Mouse (Mus musculus) neural tube, postnatal 0 days (tissue): ENCODE results near the gene Tuba1a. TPM values are rescaled to one million over a fixed set of nuclear protein-coding genes. Genes with fewer than 3 reads are reported as not detected.

Source experiments
- polyA plus RNA-seq: library from polyadenylated mRNA; unstranded; fragments of >200 nt; fragmentation: Nextera tagmentation; extraction: Ambion mirVana; gene quantifications from 2 replicates; pipeline ENCODE4 v1.2.1, GENCODE M21; 2015

Gene Tuba1a
- polyA plus RNA-seq = 8,375 and 9,600 TPM in 2 replicates

DNA sequence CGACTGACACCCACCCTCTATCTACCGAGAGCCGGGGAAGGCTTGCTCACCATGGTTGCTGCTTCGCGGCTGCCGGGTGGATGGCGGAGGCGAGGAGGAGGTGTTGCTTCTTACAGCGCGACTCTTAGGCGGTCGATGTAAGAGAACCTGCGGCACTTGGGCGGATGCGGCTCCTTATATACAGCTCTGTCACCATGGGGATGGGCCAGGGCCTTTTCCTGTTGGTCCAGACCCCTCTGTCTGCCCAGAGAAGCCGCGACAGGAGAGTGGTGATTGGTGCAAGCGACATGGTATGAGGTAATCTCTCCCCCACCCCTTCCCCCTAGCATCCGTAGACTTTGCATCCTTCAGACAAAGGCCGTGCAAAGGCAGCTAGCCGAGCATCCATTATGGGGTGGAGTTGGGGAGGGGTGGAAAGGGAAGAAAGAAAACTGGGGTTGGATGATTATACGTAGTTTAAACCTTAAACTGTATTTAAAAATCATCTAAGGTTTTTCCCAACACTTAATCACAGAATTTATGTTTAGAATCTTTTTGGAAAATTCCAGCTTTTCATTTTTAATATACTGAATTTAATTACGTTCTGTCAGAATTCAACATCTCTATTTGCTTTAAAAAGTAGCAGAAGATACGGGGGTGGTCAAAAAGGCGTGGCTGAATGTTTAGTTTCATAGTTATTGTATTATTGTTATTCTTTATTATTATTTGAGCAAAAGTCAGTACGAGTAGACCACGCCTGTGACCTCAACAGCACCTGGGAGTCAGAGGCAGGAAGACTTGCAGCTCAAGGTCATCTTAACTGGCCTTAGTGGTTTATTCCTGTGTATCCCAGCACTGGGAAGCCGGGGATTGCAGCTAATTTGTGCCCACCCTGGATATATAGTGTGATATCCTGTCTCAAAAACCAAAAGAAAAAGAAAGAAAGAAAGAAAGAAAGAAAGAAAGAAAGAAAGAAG is at the start of gene Tuba1a, which contains the start of gene Gm49450:
Gene Tuba1a, minus strand, starts transcription at position 303 of the 956 bp plus-strand sequence.
Gene Gm49450, minus strand, starts transcription at position 151 of the 956 bp plus-strand sequence.

DNA sequence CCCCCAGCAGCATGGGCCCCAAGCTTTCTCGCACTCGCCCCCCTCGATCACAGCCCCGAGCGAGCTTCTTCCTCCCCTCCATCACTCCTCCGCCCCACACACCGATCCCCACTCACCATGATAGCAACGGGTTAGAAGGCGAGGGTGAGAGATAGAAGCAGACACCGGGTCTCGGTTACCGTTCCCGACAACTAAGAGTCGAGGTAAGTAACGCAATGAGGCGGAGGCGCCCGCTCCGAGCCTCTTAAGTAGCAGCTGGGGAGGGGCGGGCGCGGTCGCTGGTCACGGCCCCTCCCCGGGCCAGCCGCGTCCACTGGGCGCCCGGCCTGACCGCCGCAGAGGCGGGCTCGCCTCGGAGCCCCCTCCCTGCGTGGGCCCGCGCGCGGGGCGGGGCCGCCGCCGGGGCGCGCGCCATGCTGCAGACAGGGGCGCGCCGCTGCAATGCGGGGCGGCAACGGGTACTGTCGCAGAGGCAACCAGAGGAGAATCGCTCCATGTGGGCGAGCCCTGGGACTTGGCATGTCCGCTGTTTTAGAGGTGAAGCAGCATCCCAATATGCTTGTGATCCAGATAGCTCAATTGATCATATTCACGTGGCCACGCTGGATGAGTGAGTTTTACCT is 19.2 kb downstream of the Tuba1a start, which contains the start of gene Tuba1b:
Gene Tuba1b, minus strand, starts transcription at position 349 of the 623 bp plus-strand sequence.

DNA sequence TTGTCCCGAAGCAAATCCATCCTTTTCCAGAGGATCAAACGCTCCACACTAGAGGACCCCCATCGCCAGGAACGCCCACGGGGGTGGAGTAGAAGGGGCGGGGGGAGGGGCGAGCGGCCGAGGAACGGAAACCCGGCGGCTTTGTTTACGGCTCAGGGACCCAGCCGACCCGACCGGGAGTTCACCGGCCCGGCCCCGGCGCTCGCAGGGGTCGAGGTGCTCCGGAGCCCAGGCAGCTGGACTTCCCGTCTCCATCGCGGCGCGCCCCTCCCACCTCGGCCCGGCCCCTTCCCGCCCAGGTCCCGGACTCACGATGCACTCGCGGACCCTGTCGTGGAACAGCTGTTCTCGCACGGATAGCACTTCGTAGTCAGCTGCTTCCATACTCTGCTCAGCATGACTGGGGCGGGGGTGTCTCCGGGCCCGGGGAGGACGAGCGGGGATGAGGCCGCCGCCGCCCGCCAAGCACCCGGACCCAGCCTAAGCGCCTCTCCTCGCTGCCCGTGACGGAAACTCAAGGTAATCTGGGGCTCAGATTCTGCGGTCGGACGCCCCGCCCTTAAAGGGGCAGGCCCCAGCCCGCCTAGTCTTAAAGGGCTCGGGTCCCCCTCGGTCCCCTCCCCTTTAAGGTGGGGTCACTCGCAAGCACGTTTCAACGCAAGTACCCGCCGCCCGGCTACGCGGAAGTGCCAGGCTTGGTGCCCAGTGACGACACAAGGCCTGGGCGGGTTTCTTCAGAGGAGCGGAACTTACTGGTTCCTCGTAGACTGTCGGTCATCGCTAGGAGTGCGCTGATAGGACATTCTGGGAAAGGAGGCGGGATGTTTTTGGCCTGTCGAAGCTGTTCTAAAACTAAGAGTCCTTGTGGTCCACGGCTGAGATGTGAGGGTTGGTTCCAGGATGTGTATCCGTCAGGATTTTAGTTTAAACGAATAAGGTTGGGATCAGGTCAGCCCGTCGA is 35.7 kb downstream of the Tuba1a start, which contains the start of gene Lmbr1l:
Gene Lmbr1l, minus strand, starts transcription at position 694 of the 961 bp plus-strand sequence.

Other genes with a start within 250 kb of the Tuba1a start
- gene Ccdc65, start 245.5 kb downstream of the Tuba1a start, polyA plus RNA-seq = 8.8 and 9.1 TPM in 2 replicates
- 7.5 and 8.3 TPM in 2 replicates for gene Fkbp11, start 225.5 kb downstream of the Tuba1a start, polyA plus RNA-seq
- gene Arf3, start 190.5 kb downstream of the Tuba1a start, polyA plus RNA-seq = 107 and 109 TPM in 2 replicates
- gene Wnt10b, start 175.6 kb downstream of the Tuba1a start, polyA plus RNA-seq = 0.06 TPM in 1 of 2 replicates, not detected in the other
- gene Wnt1, start 163.8 kb downstream of the Tuba1a start, polyA plus RNA-seq = 0.34 and 0.43 TPM in 2 replicates
- 0.32 and 0.39 TPM in 2 replicates for gene Ddn, start 144.2 kb downstream of the Tuba1a start, polyA plus RNA-seq
- gene Prkag1, start 122.2 kb downstream of the Tuba1a start, polyA plus RNA-seq = 52.9 and 53.3 TPM in 2 replicates
- gene Kmt2d, start 82.5 kb downstream of the Tuba1a start, polyA plus RNA-seq = 7.9 and 9.2 TPM in 2 replicates
- 24.1 and 27.3 TPM in 2 replicates for gene Rhebl1, start 59.2 kb downstream of the Tuba1a start, polyA plus RNA-seq
- 7.4 and 9.6 TPM in 2 replicates for gene Dhh, start 55.2 kb downstream of the Tuba1a start, polyA plus RNA-seq
- gene Lmbr1l, start 35.5 kb downstream of the Tuba1a start, polyA plus RNA-seq = 12.3 and 15.5 TPM in 2 replicates
- 1,597 and 1,748 TPM in 2 replicates for gene Tuba1b, start 19.1 kb downstream of the Tuba1a start, polyA plus RNA-seq
- not detected in 2 replicates for gene Gm49450, start 152 bp downstream of the Tuba1a start, polyA plus RNA-seq
- gene Tuba1c, start 76.2 kb upstream of the Tuba1a start, polyA plus RNA-seq = 11.9 and 12.2 TPM in 2 replicates
- gene Prph, start 101.5 kb upstream of the Tuba1a start, polyA plus RNA-seq = 119 and 163 TPM in 2 replicates
- gene Troap, start 120.9 kb upstream of the Tuba1a start, polyA plus RNA-seq = 3.1 TPM in 2 replicates
- gene C1ql4, start 134.1 kb upstream of the Tuba1a start, polyA plus RNA-seq = 2.1 and 3.4 TPM in 2 replicates
- 0.14 and 0.26 TPM in 2 replicates for gene Dnajc22, start 139.5 kb upstream of the Tuba1a start, polyA plus RNA-seq
- gene Spats2, start 172.2 kb upstream of the Tuba1a start, polyA plus RNA-seq = 20.0 and 22.4 TPM in 2 replicates